Mouse (Mus musculus): Measurements from ENCODE around the gene Plxnd1. TPM values are rescaled to one million over a fixed set of nuclear protein-coding genes. Genes with fewer than 3 reads are reported as not detected.

The Plxnd1 gene
- polyA plus RNA-seq, 3 experiments from 2014 or later, result 7.4 to 12.5 (median 8.0) TPM

DNA sequence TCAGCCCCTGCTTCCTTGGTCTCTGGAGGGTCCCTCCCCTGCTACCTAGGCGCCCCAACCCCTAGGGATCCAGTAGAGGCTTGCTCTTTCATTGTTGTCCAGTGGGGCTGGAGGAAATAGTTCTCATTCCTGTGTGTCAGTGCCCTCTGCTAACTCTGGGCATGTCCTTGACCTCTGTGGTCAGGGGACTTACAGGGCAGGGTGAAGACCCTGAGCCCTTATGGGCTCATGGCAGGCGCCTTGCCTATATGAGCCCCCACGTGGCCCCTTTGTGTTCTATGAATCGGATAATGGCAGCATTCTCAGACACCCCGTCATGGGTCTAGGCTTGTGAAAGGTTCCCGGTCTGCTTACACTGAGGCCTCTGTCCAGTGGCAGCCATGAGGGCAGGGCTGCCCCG is 4.0 kb upstream of the Plxnd1 start:
- ATAC-seq, result no peak

DNA sequence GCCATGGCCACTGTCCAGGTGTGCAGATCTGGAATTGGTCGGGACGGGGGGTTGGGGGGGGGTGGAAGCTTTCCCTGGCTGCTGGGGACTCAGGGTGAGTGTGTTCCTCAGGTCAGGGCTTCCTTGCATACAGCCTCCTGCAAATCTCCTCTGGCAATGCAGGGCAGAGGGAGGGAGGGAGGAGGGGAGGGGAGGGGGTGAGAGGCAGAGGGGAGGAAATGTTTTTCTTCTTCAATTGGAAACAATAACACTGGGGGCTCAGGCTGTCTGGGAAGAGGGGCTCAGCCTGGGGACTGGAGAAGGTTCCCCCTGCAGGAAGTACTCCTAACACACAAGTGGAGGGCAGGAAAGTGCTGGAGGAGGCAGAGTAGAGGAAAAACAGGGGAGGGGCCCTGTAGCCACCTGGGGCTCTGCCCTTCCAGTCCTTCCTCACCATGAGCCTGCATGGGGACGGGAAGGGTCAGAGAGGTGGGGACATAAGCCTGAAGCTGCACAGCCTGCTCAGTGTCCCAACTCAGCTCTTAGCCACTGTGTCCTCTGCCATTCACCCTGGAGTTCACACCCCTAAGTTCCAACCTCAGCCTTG is 3.0 kb upstream of the Plxnd1 start:
- no peak for ATAC-seq

DNA sequence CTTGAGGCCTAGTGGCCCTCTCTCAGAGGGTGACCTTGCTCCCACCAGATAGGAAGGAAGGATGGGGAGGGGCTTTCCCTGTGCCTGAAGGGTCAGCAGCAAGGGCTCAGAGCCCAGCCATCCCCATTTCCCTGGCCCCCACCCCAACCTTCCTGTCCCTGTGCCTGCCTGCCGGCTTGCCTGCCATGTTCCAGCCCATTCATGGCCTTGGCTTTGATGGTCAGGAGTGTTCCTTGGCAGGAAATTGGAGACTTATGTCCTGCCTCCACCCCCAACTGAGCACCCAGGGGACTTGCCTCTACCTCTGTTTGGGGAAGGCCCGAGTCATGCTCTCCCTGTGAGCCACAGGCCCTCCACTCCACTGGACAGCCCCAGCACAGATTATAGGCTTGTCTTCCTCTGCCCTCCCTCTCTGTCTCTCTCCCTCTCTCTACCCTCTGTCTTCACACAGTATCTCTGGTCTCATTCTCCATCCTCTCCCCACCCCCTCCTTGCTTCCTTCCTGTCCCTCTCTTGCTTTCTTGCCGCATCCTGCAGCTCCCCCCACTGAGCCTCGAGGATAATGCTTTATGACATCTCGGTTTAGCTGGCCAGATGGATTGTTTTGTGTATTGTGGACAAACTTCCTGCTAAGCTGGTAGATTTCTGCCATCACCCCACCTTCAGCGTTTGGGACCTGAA is 1.5 kb upstream of the Plxnd1 start:
- peak; percentile 67 for ATAC-seq

DNA sequence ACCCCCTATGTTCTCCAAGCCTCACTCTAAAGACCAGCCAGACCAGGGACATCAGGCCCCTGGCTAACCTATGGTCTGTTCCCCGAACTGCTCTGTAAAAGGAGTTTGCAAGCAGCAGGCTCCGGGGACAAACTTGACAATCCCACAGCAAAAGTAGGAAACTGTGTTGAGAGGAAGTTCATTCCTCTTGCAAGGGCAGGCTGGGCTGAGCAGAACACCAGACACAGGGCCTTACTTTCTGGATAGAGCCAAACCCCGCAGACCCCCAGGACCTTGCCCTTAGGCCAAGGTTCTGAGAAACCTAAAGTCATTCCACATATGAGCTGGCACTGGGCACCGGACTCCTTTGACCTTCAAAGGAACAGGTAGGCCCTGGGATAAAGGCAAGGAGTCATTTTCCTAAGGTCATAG is 731 bp upstream of the Plxnd1 start:
- no peak for ATAC-seq

DNA sequence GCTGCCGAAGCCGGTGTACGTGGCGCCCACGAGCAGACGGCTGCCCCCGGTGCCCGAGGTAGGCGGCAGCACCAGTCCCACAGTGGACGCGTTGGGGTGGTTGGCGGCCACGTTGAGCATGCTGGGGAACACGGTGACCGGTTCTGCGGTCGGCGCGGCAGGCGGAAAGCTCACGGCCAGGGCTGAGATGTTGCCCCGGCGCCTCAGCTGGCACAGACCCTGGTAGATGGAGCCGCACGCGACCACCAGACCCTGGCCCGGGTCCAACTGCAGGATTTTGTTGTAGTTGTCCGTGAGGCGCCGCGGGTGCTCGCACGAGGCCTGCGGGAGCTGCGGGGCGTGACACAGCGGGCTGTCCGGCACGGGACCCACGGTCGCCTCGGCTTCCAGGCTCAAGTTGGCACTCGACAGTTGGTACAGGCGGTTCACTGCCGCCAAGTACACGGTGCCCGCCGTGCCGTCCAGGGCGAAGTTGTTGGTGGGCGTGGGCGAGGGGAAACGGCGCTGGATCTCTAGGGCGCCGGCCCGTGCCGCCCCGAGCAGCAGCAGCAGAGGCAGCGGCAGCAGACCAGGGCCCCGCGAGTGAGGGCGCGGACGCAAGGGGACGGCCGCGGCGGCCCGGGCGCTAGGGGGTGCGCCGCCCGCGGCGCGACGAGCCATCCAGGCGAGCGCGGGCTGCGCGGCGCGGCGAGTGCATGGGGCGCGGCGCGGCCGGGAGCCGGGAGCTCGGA is 494 bp downstream of the Plxnd1 start:
- no peak for ATAC-seq

DNA sequence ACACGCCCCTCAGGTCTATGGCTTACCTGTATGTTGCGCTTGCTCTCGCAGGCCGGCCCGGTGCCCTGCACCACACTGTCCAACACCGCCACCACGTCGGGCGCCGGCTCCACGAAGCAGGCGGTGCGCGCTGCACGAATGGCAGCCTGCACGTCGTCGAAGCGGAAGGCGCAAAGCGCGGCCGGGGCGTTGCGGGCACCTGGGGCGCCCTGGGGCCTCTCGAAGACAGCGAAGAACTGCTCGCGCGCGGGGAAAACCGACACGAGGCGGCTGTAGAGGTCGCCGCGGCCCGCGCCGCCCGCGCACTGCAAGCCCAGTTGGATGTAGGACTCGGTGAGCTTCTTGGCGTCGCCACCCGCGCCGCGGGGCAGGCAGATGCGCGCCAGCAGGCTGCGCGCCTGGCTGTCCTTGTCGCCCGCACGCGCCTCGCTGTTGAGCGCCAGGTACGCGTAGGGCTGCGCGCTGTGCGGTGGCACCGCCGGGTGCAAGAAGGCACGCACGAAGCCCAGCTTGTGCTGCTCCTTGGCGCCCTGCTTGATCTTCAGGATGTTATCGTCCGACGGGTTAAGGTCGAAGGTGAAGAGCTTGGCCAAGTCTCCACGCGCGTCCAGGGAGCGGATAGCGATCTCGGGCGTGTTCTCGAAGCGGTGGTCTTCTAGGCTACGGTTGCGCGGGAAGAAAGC is 1.2 kb downstream of the Plxnd1 start:
- peak; percentile 9 for ATAC-seq

DNA sequence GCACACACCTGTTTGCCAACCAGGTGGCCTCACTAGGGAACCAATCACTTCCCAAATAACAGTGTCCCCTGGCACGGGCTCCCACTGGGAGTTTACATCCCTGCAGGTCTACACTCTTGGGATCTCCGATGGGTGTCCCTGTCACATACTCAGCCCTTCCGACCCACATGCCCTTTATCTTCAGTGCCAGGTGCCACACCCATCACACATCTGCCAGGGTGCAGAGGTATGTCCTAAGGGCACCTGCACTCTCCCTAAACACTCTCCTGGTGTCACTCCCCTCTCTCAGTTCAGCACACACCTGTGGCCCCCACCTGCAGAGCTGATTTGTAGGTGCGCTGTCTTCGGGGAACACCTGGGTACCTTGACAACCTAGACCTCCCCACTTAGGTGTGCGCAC is 1.8 kb downstream of the Plxnd1 start:
- no peak for ATAC-seq

DNA sequence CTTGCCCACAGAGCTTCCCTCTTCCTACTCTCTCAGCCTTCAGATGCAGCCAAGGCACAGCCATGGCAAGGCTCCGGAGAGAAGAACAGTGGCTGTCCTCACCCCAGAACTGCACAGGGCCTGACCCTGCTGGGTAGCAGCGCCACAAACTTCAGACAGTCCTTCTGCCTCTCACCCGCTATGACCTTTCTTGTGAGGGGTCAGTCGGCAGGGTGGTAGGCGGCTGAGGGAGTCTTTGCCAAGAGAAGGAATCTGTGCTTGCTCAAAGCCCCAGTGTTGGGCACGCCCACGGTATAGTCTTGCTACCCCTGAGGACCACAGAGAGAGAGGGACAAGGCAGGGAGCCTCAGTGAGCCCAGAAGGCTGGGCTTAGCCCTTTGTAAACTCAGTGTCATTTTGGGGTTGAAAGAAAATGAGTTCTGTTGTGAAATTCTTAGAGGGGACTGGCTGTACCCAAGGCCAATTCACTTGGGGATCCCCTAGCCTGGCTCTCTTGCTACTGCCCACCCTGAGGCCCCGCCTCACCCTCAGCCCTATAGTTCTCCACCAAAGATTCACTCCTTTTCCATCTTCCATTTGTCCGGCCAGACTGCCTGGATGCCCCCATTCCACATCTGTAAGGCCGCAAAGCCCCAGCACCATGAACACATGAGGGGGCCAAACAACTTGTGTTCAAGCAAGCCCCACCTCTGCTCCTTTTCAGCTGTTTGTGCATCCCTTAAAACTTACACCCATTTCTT is 2.8 kb downstream of the Plxnd1 start:
- ATAC-seq, result no peak

DNA sequence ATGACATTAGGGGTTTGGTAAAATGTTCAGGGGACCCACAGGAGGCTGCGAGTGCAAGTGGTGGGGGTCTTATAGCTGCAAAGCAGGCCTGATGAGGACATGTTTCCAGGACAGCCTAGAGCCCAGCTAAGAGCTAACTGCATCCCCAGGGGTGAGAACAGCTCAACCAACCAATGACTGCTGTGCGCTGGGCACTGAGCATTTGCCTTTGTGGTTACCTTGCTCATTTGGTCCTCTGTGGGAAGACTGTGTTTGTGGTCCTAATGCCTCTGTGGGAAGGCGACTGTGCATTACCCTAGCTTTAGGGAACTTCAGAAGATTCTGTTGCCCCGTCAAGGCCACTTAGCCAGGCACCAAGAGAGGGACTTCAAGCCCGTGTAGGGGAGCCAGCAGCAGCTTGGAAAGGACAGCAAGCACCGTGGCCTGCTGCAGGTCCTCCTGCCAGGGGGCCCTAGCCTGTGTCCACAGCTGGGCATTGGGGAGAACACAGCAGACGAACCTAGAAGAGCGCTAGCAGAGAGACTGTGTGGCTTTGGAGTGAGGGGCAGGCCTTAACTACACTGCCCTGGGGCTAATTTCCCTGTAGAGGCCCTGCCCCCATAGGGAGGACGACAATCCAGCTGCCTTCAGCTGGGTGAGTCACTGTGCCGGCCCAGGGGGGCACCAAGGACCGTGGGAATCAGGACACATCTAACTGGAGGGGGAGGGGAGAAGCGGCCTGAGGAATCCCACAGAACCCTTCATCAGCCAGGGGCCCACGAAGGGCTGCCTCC is 3.5 kb downstream of the Plxnd1 start:
- ATAC-seq, result no peak

DNA sequence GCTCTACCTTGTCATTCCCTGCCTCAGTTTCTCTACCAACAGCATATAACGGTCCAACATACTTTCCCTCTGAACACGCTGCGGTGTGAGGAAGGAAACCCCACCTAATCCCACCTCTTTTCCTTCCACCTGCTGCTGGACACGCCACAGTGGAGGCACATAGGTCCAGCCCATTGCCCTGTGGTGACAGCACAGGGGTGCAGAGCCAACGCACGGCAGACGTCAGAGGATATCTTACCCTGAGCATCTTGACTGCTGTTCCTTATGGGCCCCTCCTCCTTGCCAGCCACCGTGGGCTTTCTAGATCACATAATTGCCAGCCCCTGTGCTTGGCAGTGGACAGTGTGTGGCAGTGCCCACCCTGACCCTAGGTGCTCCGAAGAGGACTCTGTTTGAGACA is 4.3 kb downstream of the Plxnd1 start:
- ATAC-seq, result no peak

DNA sequence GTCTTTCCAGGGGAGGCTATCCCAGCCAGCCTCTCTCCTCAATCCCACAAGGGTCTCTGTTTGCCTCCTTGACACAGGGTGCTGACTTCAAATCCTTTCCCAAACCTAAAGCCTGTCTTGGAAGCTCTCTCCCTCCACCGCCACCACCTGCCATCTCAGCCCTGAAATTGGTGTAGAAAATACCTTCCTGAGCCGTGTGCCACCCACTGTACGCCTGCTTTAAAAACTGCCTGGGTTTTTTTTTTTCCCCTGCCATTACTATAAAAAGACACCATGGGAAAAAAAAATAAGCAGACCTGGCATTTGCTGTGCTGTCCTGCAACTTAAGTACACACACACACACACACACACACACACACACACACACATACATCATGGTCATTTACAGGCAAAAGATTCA is 4.7 kb downstream of the Plxnd1 start:
- ATAC-seq, result no peak

DNA sequence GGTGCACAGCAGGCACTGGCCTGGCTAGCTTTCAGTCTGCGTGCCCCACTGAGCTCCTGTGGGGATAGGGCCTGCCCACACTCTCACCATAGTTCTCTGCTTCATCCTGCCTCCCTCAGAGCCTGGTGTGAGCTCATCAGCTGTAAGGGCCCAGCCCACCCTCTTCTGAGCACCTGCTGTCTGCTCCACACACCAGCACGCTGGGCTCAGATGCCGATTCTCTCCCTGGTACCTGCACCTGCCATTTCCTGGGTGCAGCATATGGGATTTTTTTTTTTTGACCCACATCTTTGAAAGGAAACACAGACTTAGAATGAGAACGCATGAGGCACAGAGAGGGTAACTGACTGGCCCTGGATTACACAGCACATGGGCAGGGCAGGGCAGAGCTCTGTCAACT is 5.2 kb downstream of the Plxnd1 start:
- peak; percentile 53 for ATAC-seq

DNA sequence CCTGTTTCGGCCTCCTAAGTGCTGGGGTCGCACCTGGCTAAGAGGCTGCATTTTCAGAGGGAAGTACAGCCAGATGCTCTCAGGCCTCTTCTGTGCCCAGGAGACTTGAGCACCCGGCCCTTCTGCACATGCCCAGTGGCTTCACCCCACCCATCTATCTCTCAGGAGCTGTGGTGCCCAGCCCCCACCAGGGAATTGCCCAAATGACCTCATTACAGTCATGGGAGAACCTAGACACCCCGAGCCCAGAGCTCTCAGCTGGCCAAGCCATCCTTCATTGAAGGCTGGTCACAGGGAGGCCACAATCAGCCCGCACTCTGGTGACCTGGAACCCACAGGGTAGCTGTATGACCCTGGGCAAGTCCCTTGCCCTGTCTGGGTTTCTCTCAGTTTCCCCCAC is 5.8 kb downstream of the Plxnd1 start:
- ATAC-seq, result no peak

DNA sequence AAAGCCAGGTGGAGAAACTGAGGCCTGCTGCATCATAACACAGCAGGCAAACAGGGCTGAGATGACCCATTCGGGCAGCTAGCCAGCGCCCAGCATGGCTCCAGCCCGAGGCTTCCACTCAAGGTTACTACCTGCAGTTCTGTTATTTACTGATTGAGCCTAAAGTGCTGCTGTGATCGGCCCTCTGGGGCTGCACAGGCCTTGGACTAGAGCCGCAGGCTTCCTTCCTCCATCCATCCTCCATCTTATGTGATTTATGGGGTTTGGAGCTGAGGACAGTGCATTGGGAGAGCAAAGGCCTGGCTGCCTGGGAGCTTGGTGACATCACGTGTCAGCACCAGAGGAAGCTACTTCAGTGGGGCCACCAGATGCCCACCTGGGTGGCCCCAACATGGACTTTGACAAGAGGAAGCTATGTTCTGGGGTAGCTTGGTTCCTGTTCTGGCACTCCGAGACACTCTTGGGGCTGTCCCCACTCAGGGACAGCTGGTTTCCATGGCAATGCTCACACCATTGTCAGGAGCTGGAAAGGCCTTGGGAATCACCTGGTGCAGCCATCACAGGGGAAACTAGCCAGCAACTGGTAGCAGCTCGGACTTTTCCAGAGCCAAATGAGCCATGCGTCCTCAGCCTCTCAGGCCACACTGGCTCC is 7.6 kb downstream of the Plxnd1 start:
- ATAC-seq, result no peak

DNA sequence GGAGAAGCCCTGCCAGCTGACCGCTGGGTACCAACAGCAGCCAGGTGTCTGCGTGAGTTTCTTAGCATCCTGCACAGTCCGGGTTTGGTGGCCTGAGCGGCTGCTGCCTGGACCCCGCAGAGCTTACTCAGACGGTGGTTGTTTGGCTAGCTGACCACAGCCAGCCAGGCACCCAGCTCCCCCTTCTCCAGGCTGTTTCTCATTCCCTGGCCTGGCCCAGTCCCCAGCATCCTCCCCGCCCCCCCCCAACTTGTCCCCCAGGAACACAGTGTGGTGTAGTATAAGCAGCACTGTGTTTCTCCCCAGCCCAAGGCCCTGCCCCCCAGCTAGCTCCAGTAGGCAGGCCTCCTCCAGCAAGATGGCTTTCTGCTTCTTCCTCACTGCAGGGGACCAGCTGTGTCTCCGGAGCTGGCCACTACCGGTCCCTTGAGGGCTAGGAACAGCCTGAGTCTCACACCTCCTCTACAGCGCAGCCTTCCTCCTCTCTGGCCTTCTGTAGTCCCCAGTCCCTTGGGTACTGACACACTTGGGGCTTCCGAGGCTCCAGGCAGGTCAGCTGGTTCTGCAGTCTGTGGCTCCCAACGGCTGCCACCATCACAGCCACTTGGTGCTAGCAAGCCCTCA is 8.2 kb downstream of the Plxnd1 start:
- ATAC-seq, result no peak

DNA sequence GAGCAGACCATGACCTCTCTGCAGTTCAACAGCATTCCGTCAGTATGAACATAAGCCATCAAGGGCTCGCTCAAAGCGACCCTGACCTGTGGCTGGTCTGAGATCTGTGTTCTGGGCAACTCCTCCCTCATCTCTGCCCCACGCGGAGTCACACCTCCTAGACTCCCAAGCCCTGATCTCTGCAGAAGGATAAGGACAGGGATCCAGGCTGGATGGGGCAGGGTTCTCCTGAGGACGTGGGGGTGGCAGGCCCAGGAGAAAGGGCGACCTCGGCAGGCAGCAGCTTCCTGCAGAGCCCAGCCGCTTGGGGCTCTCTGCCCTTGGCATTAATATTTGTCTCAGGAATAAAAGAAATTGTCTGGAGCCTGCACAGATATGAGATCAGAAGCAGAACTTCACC is 9.2 kb downstream of the Plxnd1 start:
- no peak for ATAC-seq

DNA sequence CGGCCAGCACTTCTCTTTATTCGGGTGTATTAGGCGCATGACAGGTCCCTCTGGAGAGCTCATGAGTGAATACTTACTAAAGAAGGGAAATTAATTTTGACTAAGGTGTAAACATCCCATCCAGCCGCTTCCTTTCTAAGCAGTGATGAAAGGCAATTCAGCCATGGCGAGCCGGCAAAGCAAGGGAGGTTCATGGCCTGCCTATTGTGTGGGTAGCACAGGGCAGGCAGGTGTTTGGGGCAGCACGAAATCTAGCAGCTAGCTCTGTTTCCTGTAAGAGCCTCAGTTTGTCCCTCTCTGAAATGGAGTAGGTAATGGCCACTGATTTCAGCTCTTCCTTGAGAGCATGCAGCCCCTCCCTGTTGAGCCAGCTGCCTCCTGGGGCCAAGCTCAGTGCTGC is 10.2 kb downstream of the Plxnd1 start:
- no peak for ATAC-seq

DNA sequence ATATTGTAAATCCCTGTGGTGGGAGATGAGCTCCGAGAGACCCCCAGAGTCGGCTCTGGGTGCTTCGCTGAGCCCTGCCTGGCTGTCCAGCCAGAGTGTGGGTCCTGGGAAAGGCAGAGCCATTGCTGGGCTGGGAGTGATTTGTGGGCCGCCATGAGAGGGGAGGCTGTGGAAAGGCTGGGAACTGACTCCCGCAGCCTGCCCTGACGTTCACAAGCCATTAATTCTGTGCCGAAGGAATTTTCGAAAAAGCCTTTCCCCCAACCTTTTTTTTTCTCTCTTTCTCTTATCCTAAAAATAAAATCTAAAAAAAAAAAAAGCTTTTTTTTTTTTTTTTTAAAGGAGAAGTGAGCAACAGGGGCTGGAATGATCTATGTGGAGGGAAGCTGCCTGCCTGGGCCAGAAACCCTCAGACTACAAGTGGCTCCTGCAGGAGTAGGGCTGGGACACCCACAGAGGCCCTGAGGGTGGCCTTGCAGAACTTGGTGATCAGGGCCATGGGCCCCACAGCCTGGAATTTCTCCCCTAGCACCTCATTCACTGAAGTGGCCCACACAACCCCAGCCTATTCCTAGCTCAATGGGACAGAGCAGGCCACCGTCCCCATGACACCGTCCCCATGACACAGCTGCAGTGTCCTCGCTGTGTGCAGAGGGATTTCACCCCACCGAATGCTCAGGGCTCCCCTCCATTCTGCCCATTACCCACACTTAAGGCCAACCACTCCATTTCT is 11.3 kb downstream of the Plxnd1 start:
- no peak for ATAC-seq

DNA sequence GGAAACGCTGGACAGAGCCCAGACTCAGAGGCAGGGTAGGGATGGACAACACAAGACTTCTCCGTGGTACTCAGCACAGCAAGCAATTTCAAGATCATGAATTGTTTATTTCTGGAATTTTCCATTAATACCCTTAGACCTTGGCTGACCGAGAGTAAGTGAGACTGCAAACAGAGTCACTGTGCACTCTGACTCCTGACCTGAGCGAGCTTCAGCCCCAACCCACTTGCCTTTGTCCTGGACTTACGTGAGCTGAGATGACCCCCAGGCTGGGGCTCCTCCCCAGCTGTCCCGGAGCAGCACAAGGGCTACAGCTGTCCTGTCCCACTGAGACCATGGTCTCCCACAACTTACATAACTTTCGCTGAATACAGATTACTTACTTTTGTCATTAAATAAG is 11.9 kb downstream of the Plxnd1 start:
- no peak for ATAC-seq

DNA sequence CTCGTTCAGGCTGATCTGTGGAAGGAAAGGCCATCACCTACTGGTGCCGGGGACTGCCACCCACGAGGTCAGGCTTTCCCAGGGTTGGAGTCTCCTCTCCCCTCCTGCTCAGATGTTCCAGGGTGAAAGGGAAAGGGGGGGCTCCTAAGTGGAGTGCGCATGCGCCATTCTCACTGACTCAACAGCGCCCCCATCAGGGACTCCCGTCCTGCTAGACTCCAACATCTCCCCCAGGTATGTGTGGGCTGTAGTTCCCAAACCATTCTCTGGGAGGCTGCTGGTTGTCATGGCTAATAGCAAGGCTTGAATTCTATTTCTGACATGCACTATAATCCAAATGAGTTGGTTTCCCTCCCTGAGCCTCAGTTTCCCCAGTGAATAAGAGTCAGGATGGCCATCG is 16.2 kb downstream of the Plxnd1 start:
- no peak for ATAC-seq

All from inflammation-experienced regulatory T-cells, adult 6 months (primary cell).